Comparison of ENCODE assay signal across 9 mouse cellular contexts in genomic region chr5:118877313-118877669, GRCm38 (mm10).
DNase-seq lines count a peak whose midpoint lies in the region; ATAC-seq and TF ChIP-seq lines count a peak whose summit lies in the region.
"Had no signal": no experiment of that assay in that cellular context is flagged by ENCODE, and none has a peak within 500 bp of the region (broad histone marks: within the 10 kb centered on the region; RNA-seq: fewer than 3 reads in every experiment).

No protein-coding gene starts in this region.

- under 1% methylated on average over 12 of the region's 12 CpGs for WGBS in heart, embryonic 12.5 days
- WGBS in kidney, postnatal 0 days = under 1% methylated on average over 12 of the region's 12 CpGs

- peak overlapping the region; percentile 50 for H3K9ac ChIP-seq in heart, embryonic 12.5 days
- H3K9ac ChIP-seq in kidney, postnatal 0 days (ENCODE audit: low read depth, low read length) = no peak overlapping the region

- peak; percentile 75 for TF ChIP-seq CTCF in kidney, postnatal 0 days (IDR thresholded peaks at IDR 0.05; ENCODE audit: low read depth)

- DNase-seq in adrenal gland, adult (ENCODE audit: inconsistent age in 2 of 2, low spot score in 1 of 2) = peak; percentile 84 to 93
- DNase-seq in embryo, embryonic 10 days (ENCODE audit: low spot score) = peak; percentile 85
- DNase-seq in kidney, postnatal 0 days (ENCODE audit: low spot score) = peak; percentile 85
- DNase-seq in lung, postnatal 36 days = peak; percentile 60
- peak; percentile 5 for DNase-seq in thymus, postnatal 14 days
- no peak for DNase-seq in left cerebral cortex, adult 9 months (ENCODE audit: low spot score in 2 of 2)

- H3K4me3 ChIP-seq in heart, embryonic 12.5 days = peak overlapping the region; percentile 34
- H3K4me3 ChIP-seq in kidney, postnatal 0 days (replicated peaks; ENCODE audit: low read depth, low read length) = peak overlapping the region; percentile 18
- H3K4me3 ChIP-seq: erythroblast, embryonic 14.5 days had no signal

- 0 out of 2 replicates have a peak, but pooled peaks cover 3% of the 10 kb centered on the region for H3K4me1 ChIP-seq in heart, embryonic 12.5 days (replicated peaks)
- no peaks in the 10 kb centered on the region for H3K4me1 ChIP-seq in kidney, postnatal 0 days (replicated peaks; ENCODE audit: insufficient read depth, low read length)

- no peaks in the 10 kb centered on the region for H3K36me3 ChIP-seq in heart, embryonic 12.5 days
- H3K36me3 ChIP-seq in kidney, postnatal 0 days (ENCODE audit: insufficient read depth, low read length) = no peaks in the 10 kb centered on the region

- H3K9me3 ChIP-seq in heart, embryonic 12.5 days (replicated peaks) = no peaks in the 10 kb centered on the region
- no peaks in the 10 kb centered on the region for H3K9me3 ChIP-seq in kidney, postnatal 0 days (replicated peaks; ENCODE audit: low read length)

- no peak for ATAC-seq in heart, embryonic 12.5 days (ENCODE audit: insufficient number of reproducible peaks, low FRiP score)
- ATAC-seq in kidney, postnatal 0 days (replicated peaks; ENCODE audit: low FRiP score, low read depth) = no peak
- ATAC-seq in activated CD4-positive, CD25-positive, alpha-beta regulatory T cell, adult 4 months = no peak

- H3K4me2 ChIP-seq in heart, embryonic 12.5 days = peak overlapping the region; percentile 66
- H3K4me2 ChIP-seq in kidney, postnatal 0 days (ENCODE audit: low read length) = peak overlapping the region; percentile 55

- peaks cover 46% of the 10 kb centered on the region for H3K27me3 ChIP-seq in heart, embryonic 12.5 days (replicated peaks)
- peaks cover 21% of the 10 kb centered on the region for H3K27me3 ChIP-seq in kidney, postnatal 0 days (ENCODE audit: insufficient read depth, low read length)

- no peak overlapping the region for H3K27ac ChIP-seq in heart, embryonic 12.5 days (ENCODE audit: poor library complexity, severe bottlenecking)
- peak overlapping the region; percentile 31 for H3K27ac ChIP-seq in kidney, postnatal 0 days

Comparison
In these comparisons a context has a peak if more than half of its experiments do, and no peak if none do; other contexts are left out.
1. DNase-seq: peak in adrenal gland, adult (2 of 2), embryo, embryonic 10 days (single experiment), kidney, postnatal 0 days (single experiment), lung, postnatal 36 days (single experiment) and thymus, postnatal 14 days (single experiment); none in left cerebral cortex, adult 9 months (0 of 2).